Mouse (Mus musculus) hindbrain, embryonic 11.5 days (tissue): Measurements from ENCODE around the gene Gm26938. TPM values are rescaled to one million over a fixed set of nuclear protein-coding genes. Genes with fewer than 3 reads are reported as not detected.
A peak's percentile ranks its signal among the peaks of the same experiment; 100 is the strongest.

ENCODE experiments used
- ATAC-seq: fragments of 200-750 bp; cut with Nextera tagmentation; 2 replicates; pipeline ENCODE4 v1.8.0; 2017; ENCODE audit warnings: mild to moderate bottlenecking, moderate TSS enrichment, moderate library complexity; ENCODE audit not compliant: low FRiP score
- DNase-seq: peaks from one replicate; pipeline ENCODE4 v3.0.0-alpha.2; 2015; ENCODE audit warnings: low spot score
- H3K27ac ChIP-seq: fragments of 300-500 bp; sonication (generic); 2 replicates; pipeline ENCODE4 v1.5.1; 2014; ENCODE audit warnings: mild to moderate bottlenecking, low read depth, low read length
- H3K27me3 ChIP-seq: fragments of 300-500 bp; sonication (generic); 2 replicates; pipeline ENCODE4 v1.6.1; 2014; ENCODE audit warnings: mild to moderate bottlenecking, low read length, moderate library complexity, mixed read lengths; ENCODE audit not compliant: control insufficient read depth, insufficient read depth
- H3K36me3 ChIP-seq: fragments of 300-500 bp; sonication (generic); 2 replicates; pipeline ENCODE4 v1.6.1; 2014; ENCODE audit warnings: mild to moderate bottlenecking, low read length, moderate library complexity, mixed read lengths; ENCODE audit not compliant: control insufficient read depth, insufficient read depth
- H3K4me1 ChIP-seq: fragments of 300-500 bp; sonication (generic); replicated peaks from 2 replicates; pipeline ENCODE4 v1.6.1; 2014; ENCODE audit warnings: low read length, mixed read lengths; ENCODE audit not compliant: control insufficient read depth, insufficient read depth
- H3K4me2 ChIP-seq: fragments of 300-500 bp; sonication (generic); replicated peaks from 2 replicates; pipeline ENCODE4 v1.6.1; 2014; ENCODE audit warnings: mild to moderate bottlenecking, low read depth, low read length
- H3K4me3 ChIP-seq: fragments of 300-500 bp; sonication (generic); 2 replicates; pipeline ENCODE4 v1.5.1; 2014; ENCODE audit warnings: low read depth, low read length
- H3K9ac ChIP-seq: fragments of 300-500 bp; sonication (generic); 2 replicates; pipeline ENCODE4 v1.6.1; 2014; ENCODE audit warnings: low read depth, low read length
- H3K9me3 ChIP-seq: fragments of 300-500 bp; sonication (generic); 2 replicates; pipeline ENCODE4 v1.6.1; 2016; ENCODE audit warnings: low read length; ENCODE audit not compliant: control insufficient read depth
- WGBS: fragments of 180-500 bp; shearing (Covaris S2); extraction: QIAGEN DNeasy Blood & Tissue Kit; methylation state at CpG from one replicate; pipeline ENCODE4 v1.1.7; 2014; 5-methylcytosine and 5-hydroxymethylcytosine counted together
- polyA plus RNA-seq: library from polyadenylated mRNA; unstranded; fragments of >200 nt; fragmentation: Nextera tagmentation; extraction: Ambion mirVana; gene quantifications from 2 replicates; pipeline ENCODE4 v1.2.1, GENCODE M21; 2014

The Gm26938 gene
- polyA plus RNA-seq, 1 experiment from 2014 or later: not detected

- no peak overlapping the region for H3K27ac ChIP-seq
- 81% methylated on average over 15 of the region's 15 CpGs for WGBS
- peaks cover 16% of the 10 kb centered on the region for H3K27me3 ChIP-seq
- H3K4me3 ChIP-seq: no peak overlapping the region
- H3K4me2 ChIP-seq: no peak overlapping the region
- no peak overlapping the region for H3K9ac ChIP-seq
- no peaks in the 10 kb centered on the region for H3K4me1 ChIP-seq
- H3K9me3 ChIP-seq: no peaks in the 10 kb centered on the region
- ATAC-seq (no peak), DNase-seq (no peak)
- no peaks in the 10 kb centered on the region for H3K36me3 ChIP-seq
These were observed 14.4 kb downstream of the Gm26938 start for GRCm38 (mm10) chr5:139811677-139812397.

DNA sequence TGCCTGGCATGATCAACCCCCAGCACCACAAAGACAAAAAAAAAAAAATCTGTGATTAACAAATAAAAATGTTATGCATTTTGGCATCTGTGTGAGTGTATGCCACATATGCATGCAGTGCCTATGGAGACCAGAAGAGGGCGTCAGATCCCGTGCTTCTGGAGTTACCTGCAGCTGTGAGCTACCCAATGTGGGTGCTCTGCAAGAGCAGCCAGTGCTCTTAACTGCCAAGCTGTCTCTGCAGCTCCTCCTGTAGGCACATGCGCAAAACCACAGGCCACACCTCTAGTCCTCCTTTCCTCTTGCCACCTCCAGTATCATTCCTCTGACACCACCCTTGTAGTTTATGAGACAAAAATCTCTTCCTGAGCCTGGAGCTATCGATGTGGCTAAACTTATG lies 16.8 kb downstream of the Gm26938 start:
- WGBS: 58% methylated on average over 4 of the region's 4 CpGs
- ATAC-seq (no peak), DNase-seq (no peak)
- H3K4me3 ChIP-seq: no peak overlapping the region
- H3K9me3 ChIP-seq: no peaks in the 10 kb centered on the region
- H3K4me2 ChIP-seq: no peak overlapping the region
- no peaks in the 10 kb centered on the region for H3K36me3 ChIP-seq
- H3K9ac ChIP-seq: no peak overlapping the region
- peaks cover 16% of the 10 kb centered on the region for H3K27me3 ChIP-seq
- H3K27ac ChIP-seq: no peak overlapping the region
- no peaks in the 10 kb centered on the region for H3K4me1 ChIP-seq

DNA sequence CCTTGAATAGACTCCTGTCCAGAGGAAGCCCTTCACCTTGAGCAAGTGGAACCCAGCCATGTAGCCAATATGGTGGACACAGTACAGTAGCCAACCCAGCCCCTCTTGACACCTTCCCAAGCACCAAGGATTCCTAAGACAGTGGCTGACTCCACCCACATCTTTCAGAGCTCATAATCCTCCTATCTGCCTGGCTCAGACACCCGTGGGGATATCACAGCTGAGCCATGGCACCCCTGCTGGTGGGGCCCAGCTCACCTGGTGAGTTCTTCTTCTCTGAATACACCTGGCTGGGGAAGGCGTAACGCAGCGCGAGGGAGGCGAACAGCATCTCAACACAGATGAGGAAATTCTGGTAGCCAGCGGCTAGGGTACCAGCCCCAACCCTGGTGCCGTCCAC lies 20.3 kb downstream of the Gm26938 start:
- Histone ChIP-seq H3K27ac (no peak overlapping the region), H3K36me3 (no peaks in the 10 kb centered on the region), H3K4me3 (no peak overlapping the region), H3K4me2 (no peak overlapping the region), H3K27me3 (no peaks in the 10 kb centered on the region), H3K9me3 (no peaks in the 10 kb centered on the region), H3K4me1 (no peaks in the 10 kb centered on the region; the same call in 1 of the 2 replicates), H3K9ac (no peak overlapping the region)
- no peak for ATAC-seq
- DNase-seq: no peak
- WGBS: 89% methylated on average over 8 of the region's 8 CpGs

DNA sequence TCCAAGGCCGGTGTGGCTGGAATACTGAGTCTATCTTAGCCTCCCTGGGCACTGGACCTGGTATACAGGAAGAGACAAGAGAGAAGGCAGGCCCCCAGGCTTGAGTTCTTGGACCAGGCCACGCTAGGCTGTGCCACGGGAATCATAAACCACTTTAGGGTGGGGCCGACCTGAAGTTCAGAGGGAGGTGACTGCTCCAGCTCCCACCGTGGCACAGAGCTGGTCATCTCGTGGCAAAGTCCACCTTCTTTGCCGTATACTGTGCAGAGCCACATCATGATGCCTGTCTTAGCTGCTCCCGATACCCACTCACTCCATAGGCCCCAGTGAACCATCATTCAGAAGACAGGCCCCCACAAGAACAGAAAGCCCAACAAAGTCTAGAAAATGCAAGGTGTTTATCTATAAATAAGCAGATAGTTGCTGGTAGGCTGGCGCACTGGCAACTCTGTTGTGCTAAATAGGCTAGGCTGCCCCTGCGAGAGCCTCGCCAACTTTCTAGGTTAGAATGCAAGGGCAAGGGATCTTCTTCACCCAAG lies 21.6 kb downstream of the Gm26938 start:
- no peaks in the 10 kb centered on the region for H3K9me3 ChIP-seq
- no peak overlapping the region for H3K4me2 ChIP-seq
- no peak overlapping the region for H3K4me3 ChIP-seq
- H3K9ac ChIP-seq: no peak overlapping the region
- H3K27ac ChIP-seq: peak overlapping the region; percentile 49; the same call in 1 of the 2 replicates
- WGBS: 90% methylated on average over 11 of the region's 11 CpGs
- H3K36me3 ChIP-seq: 0 out of 2 replicates have a peak, but pooled peaks cover 3% of the 10 kb centered on the region
- DNase-seq (no peak), ATAC-seq (no peak)
- no peaks in the 10 kb centered on the region; the same call in 1 of the 2 replicates for H3K4me1 ChIP-seq
- H3K27me3 ChIP-seq: no peaks in the 10 kb centered on the region

- 7% methylated on average over 6 of the region's 6 CpGs for WGBS
- no peak overlapping the region for H3K9ac ChIP-seq
These were observed 22.1 kb downstream of the Gm26938 start for GRCm38 (mm10) chr5:139804107-139804551.

GRCm38 (mm10) chr5:139803601-139804102 lies 22.6 kb downstream of the Gm26938 start:
- DNase-seq (peak; percentile 73), ATAC-seq (peak; percentile 75)
- Histone ChIP-seq H3K27me3 (no peaks in the 10 kb centered on the region), H3K9ac (no peak overlapping the region), H3K36me3 (0 out of 2 replicates have a peak, but pooled peaks cover 3% of the 10 kb centered on the region), H3K9me3 (no peaks in the 10 kb centered on the region), H3K27ac (peak overlapping the region; percentile 42; the same call in 1 of the 2 replicates), H3K4me2 (no peak overlapping the region), H3K4me1 (no peaks in the 10 kb centered on the region; the same call in 1 of the 2 replicates), H3K4me3 (no peak overlapping the region)
- 9% methylated on average over 12 of the region's 12 CpGs for WGBS

More at GRCm38 (mm10) chr5:139804107-139804551, 22.1 kb downstream of the Gm26938 start:
- Histone ChIP-seq H3K27me3 (no peaks in the 10 kb centered on the region), H3K4me2 (no peak overlapping the region), H3K4me1 (no peaks in the 10 kb centered on the region; the same call in 1 of the 2 replicates), H3K36me3 (0 out of 2 replicates have a peak, but pooled peaks cover 3% of the 10 kb centered on the region), H3K27ac (peak overlapping the region; percentile 49; the same call in 1 of the 2 replicates), H3K4me3 (no peak overlapping the region), H3K9me3 (no peaks in the 10 kb centered on the region)
- ATAC-seq: peak; percentile 50
- DNase-seq: peak; percentile 26

DNA sequence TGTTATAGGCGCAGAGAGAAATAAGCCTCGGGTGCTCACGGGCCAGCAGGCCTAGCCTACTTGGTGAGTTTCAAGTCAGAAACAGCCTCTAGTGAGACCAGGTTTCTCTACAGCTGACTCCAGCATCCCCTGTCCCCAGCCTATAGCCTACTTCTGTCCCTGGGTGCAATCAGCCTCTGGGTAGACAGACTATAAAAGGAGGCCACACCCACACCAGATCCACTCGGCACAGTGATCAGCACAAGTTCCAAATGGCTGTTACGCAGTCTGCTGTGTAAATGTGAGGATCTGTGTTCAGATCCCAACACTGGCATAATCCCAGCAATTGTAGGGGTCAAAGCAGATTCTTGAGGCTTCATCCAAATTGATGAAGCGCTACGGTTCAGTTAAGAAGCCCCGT lies 23.0 kb downstream of the Gm26938 start:
- Histone ChIP-seq H3K4me1 (peaks cover under 1% of the 10 kb centered on the region), H3K9me3 (no peaks in the 10 kb centered on the region), H3K27me3 (no peaks in the 10 kb centered on the region), H3K4me3 (no peak overlapping the region), H3K4me2 (no peak overlapping the region), H3K9ac (no peak overlapping the region), H3K27ac (no peak overlapping the region), H3K36me3 (0 out of 2 replicates have a peak, but pooled peaks cover 3% of the 10 kb centered on the region)
- no peak for DNase-seq
- no peak for ATAC-seq
- WGBS: 87% methylated on average over 8 of the region's 8 CpGs

DNA sequence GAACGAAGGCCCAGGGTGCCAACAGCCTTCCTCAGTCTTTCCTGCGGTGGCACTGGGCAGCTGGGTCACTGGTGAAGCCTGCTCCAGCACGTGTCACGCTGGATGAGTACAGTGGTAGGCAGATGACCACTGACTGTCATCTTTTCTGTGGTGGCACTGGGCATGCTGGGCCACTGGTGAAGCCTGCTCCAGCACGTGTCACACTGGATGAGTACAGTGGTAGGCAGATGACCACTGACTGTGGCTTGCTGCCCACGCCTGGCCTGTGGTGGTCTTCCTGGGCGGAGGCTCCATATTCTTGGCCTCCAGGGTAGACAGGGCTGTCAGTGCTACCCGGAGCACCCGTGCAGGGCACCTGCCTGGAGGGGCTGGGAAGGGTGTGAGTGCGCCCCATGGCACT lies 24.3 kb downstream of the Gm26938 start:
- ATAC-seq: no peak
- H3K27ac ChIP-seq: no peak overlapping the region
- 0 out of 2 replicates have a peak, but pooled peaks cover 3% of the 10 kb centered on the region for H3K36me3 ChIP-seq
- H3K27me3 ChIP-seq: no peaks in the 10 kb centered on the region
- WGBS: 87% methylated on average over 10 of the region's 10 CpGs
- peaks cover 12% of the 10 kb centered on the region for H3K4me1 ChIP-seq
- DNase-seq: no peak
- H3K4me3 ChIP-seq: no peak overlapping the region
- H3K9ac ChIP-seq: no peak overlapping the region
- H3K9me3 ChIP-seq: no peaks in the 10 kb centered on the region
- H3K4me2 ChIP-seq: no peak overlapping the region
